Mouse (Mus musculus): ENCODE results near the gene Yif1b. TPM values are rescaled to one million over a fixed set of nuclear protein-coding genes. Genes with fewer than 3 reads are reported as not detected.
A peak's percentile ranks its signal among the peaks of the same experiment; 100 is the strongest.

Gene Yif1b
- polyA plus RNA-seq, 1 experiment from 2014 or later, result 64.3 TPM

DNA sequence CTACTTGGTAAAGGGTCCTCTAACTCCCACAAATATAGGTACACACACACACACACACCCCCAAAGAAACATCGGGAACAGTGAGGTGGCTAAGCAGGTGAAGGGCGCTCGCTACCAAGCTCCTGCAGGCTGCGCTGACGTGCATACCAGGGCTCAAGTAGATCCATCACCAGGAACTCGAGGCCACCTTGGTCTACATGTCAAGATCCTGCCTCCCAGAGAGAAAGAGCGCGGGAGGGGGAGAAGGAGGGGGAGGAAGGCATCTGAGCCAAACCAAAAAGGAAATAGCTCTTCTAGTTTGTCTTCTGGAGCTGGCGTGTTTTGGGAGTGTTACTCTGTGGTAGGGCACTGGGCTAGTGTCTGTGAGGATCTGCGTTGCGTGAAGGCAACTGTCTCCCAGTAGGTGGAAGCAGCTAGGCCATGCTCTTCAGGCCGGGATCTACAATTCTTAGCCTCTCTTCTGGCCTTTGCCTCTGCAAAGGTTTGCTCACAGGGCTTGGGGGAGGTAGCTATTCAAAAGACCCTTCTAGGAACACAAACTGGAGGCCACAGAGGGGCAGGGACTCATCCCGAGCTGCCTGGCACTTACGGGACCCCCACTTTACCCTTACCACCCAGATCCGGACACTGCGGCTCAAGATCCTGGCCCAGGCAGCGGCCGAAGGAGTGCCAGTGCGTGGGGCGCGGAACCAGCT is 8.6 kb downstream of the Yif1b start:
- Histone ChIP-seq H3K4me2 (peak overlapping the region; percentile 85), H3K27ac (no peak overlapping the region), H3K4me1 (peaks cover 28% of the 10 kb centered on the region), H3K9ac (no peak overlapping the region), H3K9me3 (replicated peaks) (no peaks in the 10 kb centered on the region), H3K27me3 (replicated peaks) (no peaks in the 10 kb centered on the region), H3K36me3 (peaks cover 27% of the 10 kb centered on the region), H3K4me3 (no peak overlapping the region)
- 81% methylated on average over 21 of the region's 21 CpGs for WGBS (ENCODE audit: insufficient replicate concordance)
- no peak for ATAC-seq

DNA sequence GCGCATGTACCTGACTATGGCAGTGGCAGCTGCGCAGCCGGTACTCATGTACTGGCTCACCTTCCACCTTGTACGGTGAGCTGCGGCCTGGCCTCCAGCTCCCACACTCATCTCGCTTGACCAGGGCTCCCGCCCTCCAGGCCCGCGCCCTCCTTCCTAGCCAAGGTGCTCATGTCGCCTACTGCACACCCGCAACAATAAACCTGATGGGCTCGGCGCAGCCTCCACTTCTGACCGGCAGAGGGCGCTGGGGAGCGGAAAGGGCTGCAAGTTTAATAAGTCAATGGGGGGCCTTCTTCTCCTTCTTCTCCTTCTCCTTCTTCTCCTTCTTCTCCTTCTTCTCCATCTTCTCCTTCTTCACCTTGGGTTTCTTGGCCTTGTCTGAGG is 9.2 kb downstream of the Yif1b start:
- H3K36me3 ChIP-seq, result peaks cover 27% of the 10 kb centered on the region
- H3K27me3 ChIP-seq (replicated peaks), result no peaks in the 10 kb centered on the region
- H3K9ac ChIP-seq, result peak overlapping the region; percentile 61
- peak overlapping the region; percentile 47 for H3K4me3 ChIP-seq
- H3K4me1 ChIP-seq, result peaks cover 28% of the 10 kb centered on the region
- no peak overlapping the region for H3K27ac ChIP-seq
- peak overlapping the region; percentile 85 for H3K4me2 ChIP-seq
- no peak for ATAC-seq
- H3K9me3 ChIP-seq (replicated peaks), result no peaks in the 10 kb centered on the region
- 27% methylated on average over 16 of the region's 16 CpGs for WGBS (ENCODE audit: insufficient replicate concordance)

GRCm38 (mm10) chr7:29247706-29248105 is 9.6 kb downstream of the Yif1b start:
- H3K36me3 ChIP-seq, result peaks cover 27% of the 10 kb centered on the region
- H3K4me2 ChIP-seq, result peak overlapping the region; percentile 85
- H3K27me3 ChIP-seq (replicated peaks), result no peaks in the 10 kb centered on the region
- H3K9ac ChIP-seq, result peak overlapping the region; percentile 61
- no peak overlapping the region for H3K27ac ChIP-seq
- 19% methylated on average over 19 of the region's 19 CpGs for WGBS (ENCODE audit: insufficient replicate concordance)
- no peak for ATAC-seq
- H3K4me1 ChIP-seq, result peaks cover 31% of the 10 kb centered on the region
- no peaks in the 10 kb centered on the region for H3K9me3 ChIP-seq (replicated peaks)
- peak overlapping the region; percentile 47 for H3K4me3 ChIP-seq

DNA sequence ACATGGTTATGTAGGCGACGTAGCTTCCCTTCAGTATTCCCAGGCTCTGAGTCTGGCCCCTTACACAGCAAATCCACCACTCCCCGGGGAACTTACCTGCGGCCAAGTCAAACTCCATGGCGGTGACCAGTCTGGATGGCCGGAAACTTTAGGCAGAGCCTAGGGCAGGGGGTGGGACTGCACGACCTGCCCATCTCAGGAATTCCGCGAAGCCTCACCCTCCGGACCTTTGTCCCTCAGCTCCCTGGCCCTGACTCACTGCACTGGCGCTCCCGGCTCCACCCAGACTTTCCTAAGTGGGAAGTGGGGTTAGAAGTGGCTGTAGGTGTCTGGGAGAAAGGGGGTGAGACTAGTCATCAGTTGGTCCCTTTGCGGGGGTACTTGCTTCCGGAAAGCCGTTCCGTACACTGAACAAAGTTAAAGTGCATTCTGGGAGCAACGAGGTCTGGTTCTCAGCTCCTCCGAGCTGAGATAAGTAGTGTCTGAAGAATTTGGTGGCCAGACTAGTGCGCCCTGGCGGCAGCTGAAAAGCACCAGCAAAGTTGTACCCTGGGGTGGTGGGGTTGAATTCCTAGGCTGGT is 10.2 kb downstream of the Yif1b start, which contains the start of gene 2200002D01Rik:
Gene 2200002D01Rik, minus strand, starts transcription at position 206 of the 581 bp plus-strand sequence.
- no peak within 1 kb of the TSS for H3K27ac ChIP-seq
- peaks cover 27% of the 10 kb centered on the region for H3K36me3 ChIP-seq
- peak within 1 kb of the TSS; percentile 61 for H3K9ac ChIP-seq
- H3K4me1 ChIP-seq, result peaks cover 37% of the 10 kb centered on the region
- peak within 1 kb of the TSS; percentile 47 for H3K4me3 ChIP-seq
- peak within 1 kb of the TSS; percentile 85 for H3K4me2 ChIP-seq
- ATAC-seq, result peak; percentile 36; the same call in 1 of the 2 replicates
- no peaks in the 10 kb centered on the region for H3K9me3 ChIP-seq (replicated peaks)
- H3K27me3 ChIP-seq (replicated peaks), result no peaks in the 10 kb centered on the region
- 23% methylated on average over 20 of the region's 20 CpGs for WGBS (ENCODE audit: insufficient replicate concordance)

GRCm38 (mm10) chr7:29251166-29251565 is 13.0 kb downstream of the Yif1b start:
- WGBS (ENCODE audit: insufficient replicate concordance), result 60% methylated on average over 3 of the region's 3 CpGs
- Histone ChIP-seq H3K4me2 (no peak overlapping the region), H3K4me1 (peaks cover 43% of the 10 kb centered on the region), H3K4me3 (no peak overlapping the region), H3K9ac (no peak overlapping the region), H3K36me3 (peaks cover 5% of the 10 kb centered on the region), H3K27ac (no peak overlapping the region), H3K9me3 (replicated peaks) (no peaks in the 10 kb centered on the region), H3K27me3 (replicated peaks) (no peaks in the 10 kb centered on the region)
- ATAC-seq, result no peak

DNA sequence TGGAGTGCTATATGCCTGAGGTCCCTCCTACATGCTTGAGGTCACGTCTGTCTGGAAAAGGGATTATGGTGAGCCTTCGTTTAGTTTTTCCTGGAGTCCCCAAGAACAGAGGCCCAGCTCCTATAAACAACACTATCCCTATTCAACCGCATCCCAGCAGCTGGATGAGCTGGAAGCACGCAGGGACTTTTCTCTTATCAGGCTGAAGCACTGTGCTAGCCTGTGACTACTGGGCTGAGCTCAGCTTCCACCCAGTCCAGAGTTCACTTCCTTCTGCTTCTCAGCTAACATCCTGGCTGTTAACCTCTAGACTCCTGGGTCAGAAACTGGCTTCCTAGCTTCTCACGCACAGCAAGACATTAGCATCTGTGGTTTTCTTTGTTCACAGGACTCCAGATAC is 15.7 kb downstream of the Yif1b start:
- H3K9ac ChIP-seq, result no peak overlapping the region
- peaks cover 26% of the 10 kb centered on the region for H3K4me1 ChIP-seq
- peak; percentile 43; the same call in 1 of the 2 replicates for ATAC-seq
- H3K9me3 ChIP-seq (replicated peaks), result no peaks in the 10 kb centered on the region
- 0 out of 2 replicates have a peak overlapping the region, but pooled peaks have one; percentile 22 for H3K27ac ChIP-seq
- 25% methylated on average over 5 of the region's 5 CpGs for WGBS (ENCODE audit: insufficient replicate concordance)
- no peaks in the 10 kb centered on the region for H3K27me3 ChIP-seq (replicated peaks)
- no peak overlapping the region for H3K4me2 ChIP-seq
- no peaks in the 10 kb centered on the region for H3K36me3 ChIP-seq
- H3K4me3 ChIP-seq, result no peak overlapping the region

DNA sequence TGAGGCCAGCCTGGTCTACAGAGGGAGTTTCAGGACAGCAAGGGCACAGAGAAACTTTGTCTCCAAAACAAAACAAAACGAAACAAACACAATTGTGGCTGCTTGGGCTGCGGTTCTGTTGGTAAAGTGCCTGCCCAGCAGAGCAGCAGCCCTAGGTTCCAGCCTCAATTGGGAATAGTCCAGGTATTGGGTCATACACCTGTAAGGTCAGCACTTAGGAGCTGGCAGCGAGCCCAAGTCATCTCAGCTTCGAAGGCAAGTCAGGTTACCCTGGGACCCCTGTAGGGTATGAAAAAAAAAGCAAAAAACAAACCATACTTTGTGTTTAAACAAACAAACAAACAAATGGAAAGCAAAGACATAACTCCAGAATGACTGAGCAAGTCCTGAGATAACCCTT is 17.7 kb downstream of the Yif1b start:
- Histone ChIP-seq H3K9me3 (replicated peaks) (no peaks in the 10 kb centered on the region), H3K4me1 (peaks cover 24% of the 10 kb centered on the region), H3K27me3 (replicated peaks) (no peaks in the 10 kb centered on the region), H3K4me3 (no peak overlapping the region), H3K36me3 (no peaks in the 10 kb centered on the region), H3K9ac (no peak overlapping the region), H3K27ac (no peak overlapping the region), H3K4me2 (no peak overlapping the region)
- no peak for ATAC-seq
- WGBS (ENCODE audit: insufficient replicate concordance), result 68% methylated on average over 4 of the region's 4 CpGs

DNA sequence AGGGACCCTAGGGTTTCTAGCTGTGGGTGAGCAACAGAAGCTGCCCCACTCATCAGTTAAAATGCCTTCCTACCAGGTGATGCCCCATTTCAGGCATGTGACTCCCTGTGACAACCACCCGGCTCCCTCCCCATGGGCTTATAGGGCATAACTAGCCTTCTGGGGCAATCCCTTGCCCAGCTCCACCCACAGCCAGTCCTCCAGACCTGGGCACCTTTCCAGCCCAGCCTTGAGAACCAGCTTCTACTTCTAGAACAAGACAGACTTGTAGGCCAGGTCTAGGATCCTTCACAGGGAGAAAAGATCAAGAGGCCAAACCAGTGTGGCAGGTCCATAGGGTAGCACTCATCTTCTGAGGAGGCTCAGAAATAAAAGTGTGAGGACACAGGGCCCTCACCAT is 19.2 kb downstream of the Yif1b start:
- no peak overlapping the region for H3K9ac ChIP-seq
- no peak overlapping the region for H3K4me2 ChIP-seq
- 70% methylated on average over 1 of the region's 1 CpGs for WGBS (ENCODE audit: insufficient replicate concordance)
- no peak overlapping the region for H3K27ac ChIP-seq
- no peak overlapping the region for H3K4me3 ChIP-seq
- H3K36me3 ChIP-seq, result no peaks in the 10 kb centered on the region
- ATAC-seq, result no peak
- H3K4me1 ChIP-seq, result peaks cover 20% of the 10 kb centered on the region
- H3K9me3 ChIP-seq (replicated peaks), result no peaks in the 10 kb centered on the region
- H3K27me3 ChIP-seq (replicated peaks), result no peaks in the 10 kb centered on the region

DNA sequence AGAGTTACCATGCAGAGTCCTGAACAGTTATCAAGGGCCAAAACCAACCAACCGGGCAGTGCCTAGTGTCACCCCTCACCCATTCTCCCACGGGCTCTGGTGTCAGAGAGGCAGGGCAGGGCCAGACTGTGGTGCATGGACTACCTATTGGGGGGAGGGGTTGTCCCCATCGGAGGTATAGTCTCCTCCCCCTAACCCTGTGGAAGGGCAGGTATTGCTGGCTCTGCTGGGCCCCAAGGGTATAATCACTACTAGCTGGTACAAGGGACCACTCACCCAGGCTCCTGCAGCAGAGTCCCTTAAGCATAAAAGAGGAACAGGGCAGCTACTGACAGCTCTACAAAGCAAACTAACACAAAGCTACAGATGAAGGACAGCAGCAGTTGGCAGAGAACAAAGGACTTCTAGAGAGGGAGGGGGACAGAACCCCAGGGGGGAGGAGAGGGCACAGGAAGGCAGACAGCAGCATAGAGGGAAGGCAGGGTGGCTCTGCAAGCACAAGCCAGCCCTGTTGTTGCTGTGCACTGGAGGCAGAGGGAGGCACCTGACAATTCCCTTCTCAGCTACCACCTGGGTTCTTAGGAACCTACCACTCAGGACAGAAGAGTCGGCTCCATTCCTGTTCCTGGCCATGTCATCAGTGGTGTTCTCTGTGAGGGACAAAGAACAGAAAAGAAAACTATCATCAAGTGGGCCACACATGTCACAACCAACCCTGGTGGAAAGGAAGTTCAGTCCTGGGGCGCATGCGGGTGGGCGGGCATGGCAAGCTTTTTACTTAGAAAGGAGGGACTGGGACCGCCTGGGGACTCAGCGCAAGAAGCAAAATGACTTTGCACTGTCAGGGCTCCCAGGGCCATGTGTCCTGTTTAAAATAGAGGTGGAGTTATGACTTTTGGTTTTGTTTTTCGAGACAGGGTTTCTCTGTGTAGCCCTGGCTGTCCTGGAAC is 21.9 kb downstream of the Yif1b start:
- no peak overlapping the region for H3K27ac ChIP-seq
- no peak overlapping the region for H3K4me2 ChIP-seq
- ATAC-seq, result no peak
- no peaks in the 10 kb centered on the region for H3K4me1 ChIP-seq
- 77% methylated on average over 10 of the region's 10 CpGs for WGBS (ENCODE audit: insufficient replicate concordance)
- no peaks in the 10 kb centered on the region for H3K36me3 ChIP-seq
- H3K9me3 ChIP-seq (replicated peaks), result no peaks in the 10 kb centered on the region
- no peaks in the 10 kb centered on the region for H3K27me3 ChIP-seq (replicated peaks)
- no peak overlapping the region for H3K9ac ChIP-seq
- no peak overlapping the region for H3K4me3 ChIP-seq

DNA sequence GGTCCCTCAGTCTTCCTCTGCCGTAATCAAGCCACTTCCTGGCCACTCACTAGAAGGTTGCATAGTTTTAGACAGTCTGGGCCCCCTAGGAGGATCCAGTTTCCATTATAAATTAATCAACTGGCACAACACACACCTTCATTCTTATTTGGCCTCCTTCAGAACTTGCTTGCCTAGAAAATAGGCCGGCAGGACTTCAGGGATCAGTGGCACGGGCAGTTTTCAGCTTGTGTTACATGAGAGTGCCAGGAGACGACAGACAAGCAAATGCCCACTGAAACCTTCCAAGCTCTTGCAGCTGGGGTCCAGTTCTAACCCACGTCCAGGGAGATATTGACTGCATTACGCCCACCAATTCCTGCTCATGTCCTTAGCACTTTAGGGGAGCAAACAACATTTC is 24.0 kb downstream of the Yif1b start:
- Histone ChIP-seq H3K27ac (no peak overlapping the region), H3K9ac (no peak overlapping the region), H3K9me3 (replicated peaks) (no peaks in the 10 kb centered on the region), H3K4me1 (no peaks in the 10 kb centered on the region), H3K36me3 (no peaks in the 10 kb centered on the region), H3K4me2 (no peak overlapping the region), H3K4me3 (no peak overlapping the region), H3K27me3 (replicated peaks) (no peaks in the 10 kb centered on the region)
- WGBS (ENCODE audit: insufficient replicate concordance), result 67% methylated on average over 6 of the region's 6 CpGs
- no peak for ATAC-seq

- Histone ChIP-seq H3K36me3 (no peaks in the 10 kb centered on the region), H3K4me2 (no peak overlapping the region), H3K4me1 (no peaks in the 10 kb centered on the region), H3K9me3 (replicated peaks) (no peaks in the 10 kb centered on the region), H3K27ac (no peak overlapping the region), H3K9ac (no peak overlapping the region), H3K27me3 (replicated peaks) (no peaks in the 10 kb centered on the region), H3K4me3 (no peak overlapping the region)
- ATAC-seq, result no peak
- 73% methylated on average over 3 of the region's 3 CpGs for WGBS (ENCODE audit: insufficient replicate concordance)
Observed at GRCm38 (mm10) chr7:29263831-29264230, 25.7 kb downstream of the Yif1b start.

DNA sequence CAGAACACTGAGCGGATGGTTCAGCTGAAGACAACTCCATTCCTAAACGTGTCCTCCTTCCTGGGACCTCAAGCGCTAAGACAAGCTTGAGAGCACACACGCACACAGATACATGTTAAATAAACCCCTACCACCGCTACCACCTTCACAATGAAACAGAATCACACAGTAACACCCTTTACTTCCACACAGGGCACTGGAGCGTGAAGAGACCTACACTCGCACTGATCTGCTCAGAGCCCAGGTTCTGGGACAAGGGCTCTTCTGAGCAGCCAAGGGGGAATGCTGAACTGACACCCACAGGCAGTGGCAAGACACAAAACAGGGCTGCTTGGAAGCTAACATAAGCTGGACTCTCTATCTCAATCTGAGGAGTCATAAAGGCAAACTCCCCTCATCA is 27.5 kb downstream of the Yif1b start:
- Histone ChIP-seq H3K9me3 (replicated peaks) (no peaks in the 10 kb centered on the region), H3K27me3 (replicated peaks) (no peaks in the 10 kb centered on the region), H3K27ac (no peak overlapping the region), H3K4me1 (no peaks in the 10 kb centered on the region), H3K4me3 (no peak overlapping the region), H3K4me2 (no peak overlapping the region), H3K36me3 (no peaks in the 10 kb centered on the region), H3K9ac (no peak overlapping the region)
- ATAC-seq, result no peak
- 76% methylated on average over 7 of the region's 7 CpGs for WGBS (ENCODE audit: insufficient replicate concordance)

Measured in liver, embryonic 12.5 days (tissue).